Mouse (Mus musculus): ENCODE data around the gene Nme7. TPM values are rescaled to one million over a fixed set of nuclear protein-coding genes. Genes with fewer than 3 reads are reported as not detected.

Nme7 gene
- total and polyA plus RNA-seq, 3 experiments = 2.1 to 3.7 (median 3.6) TPM

DNA sequence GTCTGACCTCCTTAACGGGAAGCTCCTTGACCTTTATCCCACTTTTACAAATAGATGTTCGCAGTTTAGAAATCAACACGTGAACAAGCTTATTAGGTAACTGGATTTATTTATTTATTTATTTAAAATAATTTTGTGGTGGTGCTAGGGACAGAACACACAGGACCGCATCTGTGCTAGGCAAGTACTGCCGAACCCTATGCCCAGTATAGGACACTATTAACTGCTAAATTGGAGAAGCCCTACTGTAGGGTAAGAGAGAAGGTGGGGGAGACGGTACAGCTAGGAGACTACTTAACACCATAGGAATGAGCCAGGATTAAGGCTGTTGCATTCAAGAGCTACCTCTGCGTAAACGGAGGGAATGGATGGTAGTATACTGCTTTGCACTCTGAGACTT, 164.4 kb downstream of the Nme7 start:
- no peak overlapping the region for H3K4me3 ChIP-seq
- no peaks in the 10 kb centered on the region for H3K27me3 ChIP-seq (ENCODE audit: control insufficient read depth, insufficient read depth, low read length)
- H3K36me3 ChIP-seq (ENCODE audit: control insufficient read depth, insufficient read depth, low read length) = no peaks in the 10 kb centered on the region
- intact Hi-C loops (cut with DNase I) = no loop called here
- no peak overlapping the region for H3K9ac ChIP-seq (ENCODE audit: low read depth, low read length)
- no peaks in the 10 kb centered on the region; the same call in 1 of the 2 replicates for H3K4me1 ChIP-seq (ENCODE audit: control insufficient read depth, insufficient read depth, low read length)
- WGBS = 75% methylated on average over 8 of the region's 8 CpGs
- no peak overlapping the region for H3K27ac ChIP-seq
- no peaks in the 10 kb centered on the region for H3K79me2 ChIP-seq (replicated peaks; ENCODE audit: control insufficient read depth, insufficient read depth, low read length)
- TF ChIP-seq CTCF (IDR thresholded peaks at IDR 0.05) (no peak), POLR2A (IDR thresholded peaks at IDR 0.05; ENCODE audit: insufficient read depth, low read depth, low read length) (no peak), EP300 (IDR thresholded peaks at IDR 0.05; ENCODE audit: insufficient read depth, low read depth, low read length) (no peak)
- DNase-seq = no peak

DNA sequence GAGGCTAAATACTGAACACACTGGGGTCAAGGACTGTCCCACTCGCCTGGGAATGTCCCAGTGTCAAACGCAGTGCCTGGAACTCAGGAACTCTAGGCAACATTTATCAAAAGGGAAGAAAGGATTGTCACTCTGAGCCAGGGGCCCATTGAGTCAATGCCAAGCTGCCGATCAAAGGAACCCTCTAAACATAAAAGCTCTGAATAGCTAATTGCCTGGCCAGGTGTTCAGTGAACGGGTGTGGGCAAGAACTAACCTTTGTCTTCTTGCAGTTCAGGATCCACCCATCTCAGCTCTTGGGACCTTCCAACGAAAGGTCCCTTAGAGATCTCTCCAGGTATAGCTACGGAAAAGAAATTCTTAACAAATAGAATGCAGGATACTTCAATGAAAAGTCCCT, 167.1 kb downstream of the Nme7 start:
- no peak overlapping the region for H3K9ac ChIP-seq (ENCODE audit: low read depth, low read length)
- WGBS = 78% methylated on average over 6 of the region's 6 CpGs
- H3K4me3 ChIP-seq = no peak overlapping the region
- TF ChIP-seq EP300 (IDR thresholded peaks at IDR 0.05; ENCODE audit: insufficient read depth, low read depth, low read length) = no peak
- no peak for TF ChIP-seq POLR2A (IDR thresholded peaks at IDR 0.05; ENCODE audit: insufficient read depth, low read depth, low read length)
- TF ChIP-seq CTCF (IDR thresholded peaks at IDR 0.05) = no peak
- H3K4me1 ChIP-seq (ENCODE audit: control insufficient read depth, insufficient read depth, low read length) = peaks cover 6% of the 10 kb centered on the region
- no peaks in the 10 kb centered on the region for H3K27me3 ChIP-seq (ENCODE audit: control insufficient read depth, insufficient read depth, low read length)
- no peaks in the 10 kb centered on the region for H3K36me3 ChIP-seq (ENCODE audit: control insufficient read depth, insufficient read depth, low read length)
- no peak for DNase-seq
- H3K79me2 ChIP-seq (replicated peaks; ENCODE audit: control insufficient read depth, insufficient read depth, low read length) = no peaks in the 10 kb centered on the region
- intact Hi-C loops (cut with DNase I) = no loop called here
- H3K27ac ChIP-seq = no peak overlapping the region

DNA sequence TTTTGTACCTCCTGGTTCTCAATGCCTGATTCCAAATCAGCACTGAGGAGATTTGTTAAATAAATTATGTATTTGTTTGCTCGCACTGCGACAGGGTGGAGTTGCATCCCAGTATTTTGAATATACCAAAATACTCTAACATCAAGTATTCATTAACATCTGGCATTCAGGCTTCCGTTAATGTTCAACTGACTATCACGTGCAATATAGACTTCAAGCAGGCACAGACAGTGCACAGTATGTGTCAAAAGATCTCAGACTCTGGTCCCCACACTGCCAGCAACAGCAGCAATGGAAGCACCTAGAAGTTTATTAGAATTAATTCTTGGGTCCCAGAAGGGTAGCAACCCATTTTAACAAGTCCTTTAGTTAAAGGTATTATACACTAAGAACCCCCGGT, 167.7 kb downstream of the Nme7 start:
- intact Hi-C loops (cut with DNase I) = no loop called here
- Histone ChIP-seq H3K27ac (no peak overlapping the region), H3K4me1 (ENCODE audit: control insufficient read depth, insufficient read depth, low read length) (peaks cover 6% of the 10 kb centered on the region), H3K27me3 (ENCODE audit: control insufficient read depth, insufficient read depth, low read length) (no peaks in the 10 kb centered on the region), H3K9ac (ENCODE audit: low read depth, low read length) (no peak overlapping the region), H3K36me3 (ENCODE audit: control insufficient read depth, insufficient read depth, low read length) (no peaks in the 10 kb centered on the region), H3K79me2 (replicated peaks; ENCODE audit: control insufficient read depth, insufficient read depth, low read length) (no peaks in the 10 kb centered on the region), H3K4me3 (no peak overlapping the region)
- WGBS = 94% methylated on average over 5 of the region's 5 CpGs
- DNase-seq = no peak
- TF ChIP-seq POLR2A (IDR thresholded peaks at IDR 0.05; ENCODE audit: insufficient read depth, low read depth, low read length) = no peak
- TF ChIP-seq EP300 (IDR thresholded peaks at IDR 0.05; ENCODE audit: insufficient read depth, low read depth, low read length) = no peak
- TF ChIP-seq CTCF (IDR thresholded peaks at IDR 0.05) = no peak

DNA sequence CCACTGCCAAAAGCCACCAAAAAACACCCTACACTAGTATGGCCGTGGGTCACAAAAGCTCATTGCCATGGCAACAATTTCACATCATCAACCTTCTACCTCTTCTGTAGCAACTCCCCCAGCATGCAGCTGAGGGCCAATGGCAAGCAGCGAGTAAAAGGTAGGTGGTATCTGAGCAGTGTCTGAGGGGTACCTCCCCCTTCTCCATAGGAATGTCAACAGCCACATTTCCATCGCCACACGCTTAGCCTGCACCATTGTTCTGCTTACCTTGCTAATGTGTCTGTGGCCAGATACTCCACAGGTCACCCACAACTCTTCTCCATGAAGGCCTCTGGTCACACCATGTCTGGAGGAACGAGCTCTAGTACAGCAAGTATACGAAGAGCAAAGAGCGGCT, 169.5 kb downstream of the Nme7 start:
- Histone ChIP-seq H3K9ac (ENCODE audit: low read depth, low read length) (no peak overlapping the region), H3K4me1 (ENCODE audit: control insufficient read depth, insufficient read depth, low read length) (peaks cover 6% of the 10 kb centered on the region), H3K79me2 (replicated peaks; ENCODE audit: control insufficient read depth, insufficient read depth, low read length) (no peaks in the 10 kb centered on the region), H3K36me3 (ENCODE audit: control insufficient read depth, insufficient read depth, low read length) (no peaks in the 10 kb centered on the region), H3K4me3 (no peak overlapping the region), H3K27ac (no peak overlapping the region), H3K27me3 (ENCODE audit: control insufficient read depth, insufficient read depth, low read length) (no peaks in the 10 kb centered on the region)
- WGBS = 93% methylated on average over 7 of the region's 7 CpGs
- TF ChIP-seq POLR2A (IDR thresholded peaks at IDR 0.05; ENCODE audit: insufficient read depth, low read depth, low read length) (no peak), CTCF (IDR thresholded peaks at IDR 0.05) (no peak), EP300 (IDR thresholded peaks at IDR 0.05; ENCODE audit: insufficient read depth, low read depth, low read length) (no peak)
- intact Hi-C loops (cut with DNase I) = no loop called here
- no peak for DNase-seq

DNA sequence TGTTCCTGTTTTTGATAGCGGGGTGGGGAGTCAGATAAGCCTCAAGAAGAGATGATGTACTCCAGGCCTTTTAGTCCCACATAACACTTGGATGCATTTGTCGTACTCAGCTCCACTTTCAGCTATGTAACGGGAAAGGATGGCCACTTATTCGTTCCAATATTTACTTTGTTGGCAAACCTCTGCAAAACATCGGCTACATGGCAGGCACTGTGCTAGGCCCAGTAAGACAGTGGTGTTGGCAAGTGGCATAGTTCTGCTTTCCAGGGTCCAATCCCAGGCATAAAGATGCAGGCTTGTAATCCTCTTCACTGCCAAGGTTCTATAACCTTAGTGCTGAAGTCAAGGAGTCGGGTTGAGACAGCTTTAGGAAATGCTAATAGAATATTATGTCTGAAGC, 170.4 kb downstream of the Nme7 start:
- Histone ChIP-seq H3K4me1 (ENCODE audit: control insufficient read depth, insufficient read depth, low read length) (peaks cover 6% of the 10 kb centered on the region), H3K36me3 (ENCODE audit: control insufficient read depth, insufficient read depth, low read length) (no peaks in the 10 kb centered on the region), H3K9ac (ENCODE audit: low read depth, low read length) (no peak overlapping the region), H3K4me3 (no peak overlapping the region), H3K79me2 (replicated peaks; ENCODE audit: control insufficient read depth, insufficient read depth, low read length) (no peaks in the 10 kb centered on the region), H3K27ac (no peak overlapping the region), H3K27me3 (ENCODE audit: control insufficient read depth, insufficient read depth, low read length) (no peaks in the 10 kb centered on the region)
- intact Hi-C loops (cut with DNase I) = no loop called here
- DNase-seq = no peak
- WGBS = 44% methylated on average over 6 of the region's 6 CpGs
- TF ChIP-seq POLR2A (IDR thresholded peaks at IDR 0.05; ENCODE audit: insufficient read depth, low read depth, low read length) (no peak), CTCF (IDR thresholded peaks at IDR 0.05) (no peak), EP300 (IDR thresholded peaks at IDR 0.05; ENCODE audit: insufficient read depth, low read depth, low read length) (no peak)

DNA sequence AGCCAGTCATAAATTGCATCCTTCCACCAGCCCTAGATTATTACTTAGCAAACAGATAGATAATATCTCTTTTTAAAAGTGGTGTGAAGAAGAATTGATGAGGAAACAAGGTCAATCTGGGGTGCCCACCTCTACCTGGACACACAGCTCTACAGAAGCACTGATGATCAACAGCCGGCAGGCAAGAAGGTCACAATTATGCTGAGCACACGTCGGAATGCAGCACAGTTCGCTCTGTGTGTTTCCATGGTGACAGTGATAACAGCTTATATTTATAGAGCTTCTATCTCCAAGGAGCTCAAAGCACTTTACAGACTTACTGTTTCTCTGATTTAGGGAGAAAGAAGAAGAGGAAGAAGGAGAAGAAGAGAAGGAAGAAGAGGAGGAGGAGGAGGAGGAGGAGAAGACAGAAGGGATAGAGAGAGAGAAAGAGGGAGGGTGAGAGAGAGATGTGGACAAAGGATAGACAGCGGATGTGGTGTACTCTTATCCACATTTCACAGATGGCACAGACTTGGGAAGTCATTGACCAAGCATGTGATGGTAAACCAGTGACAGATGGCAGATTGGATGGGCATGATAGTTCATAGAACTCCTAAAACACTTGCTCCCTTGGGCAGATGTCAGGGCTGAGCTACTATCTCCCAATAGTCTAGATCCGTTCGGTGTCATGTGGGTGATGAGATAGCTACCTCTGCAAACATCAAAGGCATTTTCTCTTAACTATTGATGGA, 171.0 kb downstream of the Nme7 start:
- intact Hi-C loops (cut with DNase I) = no loop called here
- DNase-seq = no peak
- Histone ChIP-seq H3K9ac (ENCODE audit: low read depth, low read length) (no peak overlapping the region), H3K36me3 (ENCODE audit: control insufficient read depth, insufficient read depth, low read length) (no peaks in the 10 kb centered on the region), H3K4me3 (no peak overlapping the region), H3K79me2 (replicated peaks; ENCODE audit: control insufficient read depth, insufficient read depth, low read length) (no peaks in the 10 kb centered on the region), H3K27me3 (ENCODE audit: control insufficient read depth, insufficient read depth, low read length) (no peaks in the 10 kb centered on the region), H3K27ac (no peak overlapping the region), H3K4me1 (ENCODE audit: control insufficient read depth, insufficient read depth, low read length) (peaks cover 6% of the 10 kb centered on the region)
- whole genome bisulfite sequencing = 32% methylated on average over 7 of the region's 7 CpGs
- TF ChIP-seq POLR2A (IDR thresholded peaks at IDR 0.05; ENCODE audit: insufficient read depth, low read depth, low read length) (no peak), CTCF (IDR thresholded peaks at IDR 0.05) (no peak), EP300 (IDR thresholded peaks at IDR 0.05; ENCODE audit: insufficient read depth, low read depth, low read length) (no peak)
